Mouse (Mus musculus) thymus, adult 2 months (tissue): ENCODE data around the gene Gm815. TPM values are rescaled to one million over a fixed set of nuclear protein-coding genes. Genes with fewer than 3 reads are reported as not detected.

Source experiments
- DNase-seq: peaks from one replicate; pipeline ENCODE4 v3.0.0; 2021
- H3K27ac ChIP-seq: fragments of 200-500 bp; 2 replicates; pipeline ENCODE4 v1.5.1; 2012; ENCODE audit warnings: low read length, control low read depth; ENCODE audit not compliant: control insufficient read depth, insufficient read depth
- H3K27me3 ChIP-seq: fragments of 200-500 bp; 2 replicates; pipeline ENCODE4 v1.6.1; 2012; ENCODE audit warnings: mild to moderate bottlenecking, low read length, moderate library complexity, mixed read lengths; ENCODE audit not compliant: control insufficient read depth, insufficient read depth
- H3K36me3 ChIP-seq: fragments of 200-500 bp; 2 replicates; pipeline ENCODE4 v1.6.1; 2012; ENCODE audit warnings: mild to moderate bottlenecking, low read length, moderate library complexity; ENCODE audit not compliant: control insufficient read depth, insufficient read depth
- H3K4me1 ChIP-seq: fragments of 200-500 bp; replicated peaks from 2 replicates; pipeline ENCODE4 v1.6.1; 2012; ENCODE audit warnings: low read length; ENCODE audit not compliant: control insufficient read depth, insufficient read depth
- H3K4me3 ChIP-seq: fragments of 200-500 bp; 2 replicates; pipeline ENCODE4 v1.5.1; 2012; ENCODE audit warnings: mild to moderate bottlenecking, low read length, control low read depth, moderate library complexity; ENCODE audit not compliant: control insufficient read depth, insufficient read depth
- CTCF ChIP-seq: fragments of 200-500 bp; IDR thresholded peaks from 2 replicates; pipeline ENCODE4 v1.5.1; 2012; ENCODE audit warnings: mild to moderate bottlenecking, control low read depth, low read length, moderate library complexity, borderline replicate concordance; ENCODE audit not compliant: control insufficient read depth, poor library complexity, insufficient read depth; ENCODE audit errors: extremely low read depth
- POLR2A ChIP-seq: fragments of 200-500 bp; IDR thresholded peaks from 2 replicates; pipeline ENCODE4 v1.6.1; 2012; ENCODE audit warnings: mild to moderate bottlenecking, low read length, control low read depth, moderate library complexity; ENCODE audit not compliant: control insufficient read depth, poor library complexity, insufficient read depth; ENCODE audit errors: extremely low read depth
- WGBS: fragments of 180-500 bp; shearing (Covaris S2); methylation state at CpG from one replicate; pipeline ENCODE4 v1.1.7; 2018; 5-methylcytosine and 5-hydroxymethylcytosine counted together
- polyA plus RNA-seq: library from polyadenylated mRNA; depleted of rRNA; stranded (reverse); fragments of >200 nt; gene quantifications from 2 replicates; pipeline ENCODE4 v1.2.3, GENCODE M21; 2012

Gene Gm815
- polyA plus RNA-seq, 1 experiment, result not detected

- Histone ChIP-seq H3K4me3 (no peak overlapping the region), H3K36me3 (no peaks in the 10 kb centered on the region), H3K27ac (no peak overlapping the region), H3K4me1 (no peaks in the 10 kb centered on the region), H3K27me3 (no peaks in the 10 kb centered on the region)
- TF ChIP-seq CTCF (no peak), POLR2A (no peak)
- no peak for DNase-seq
- WGBS, result 96% methylated on average over 15 of the region's 15 CpGs
These were observed 20.5 kb upstream of the Gm815 start for GRCm38 (mm10) chr19:26864975-26865690.

GRCm38 (mm10) chr19:26865736-26866135 lies 19.9 kb upstream of the Gm815 start:
- 96% methylated on average over 7 of the region's 7 CpGs for WGBS

GRCm38 (mm10) chr19:26869591-26869990 lies 16.1 kb upstream of the Gm815 start:
- TF ChIP-seq POLR2A, result no peak
- TF ChIP-seq CTCF, result no peak

More at GRCm38 (mm10) chr19:26865736-26866135, 19.9 kb upstream of the Gm815 start:
- TF ChIP-seq CTCF, result no peak
- TF ChIP-seq POLR2A, result no peak
- Histone ChIP-seq H3K4me3 (no peak overlapping the region), H3K4me1 (no peaks in the 10 kb centered on the region), H3K27ac (no peak overlapping the region), H3K36me3 (no peaks in the 10 kb centered on the region), H3K27me3 (no peaks in the 10 kb centered on the region)
- no peak for DNase-seq

GRCm38 (mm10) chr19:26870280-26870679 lies 15.4 kb upstream of the Gm815 start:
- WGBS, result 96% methylated on average over 7 of the region's 7 CpGs
- no peaks in the 10 kb centered on the region for H3K36me3 ChIP-seq
- TF ChIP-seq POLR2A (no peak), CTCF (no peak)
- H3K27me3 ChIP-seq, result no peaks in the 10 kb centered on the region
- no peak overlapping the region for H3K27ac ChIP-seq
- H3K4me3 ChIP-seq, result no peak overlapping the region
- no peak for DNase-seq
- H3K4me1 ChIP-seq, result no peaks in the 10 kb centered on the region

More at GRCm38 (mm10) chr19:26869591-26869990, 16.1 kb upstream of the Gm815 start:
- 84% methylated on average over 3 of the region's 3 CpGs for WGBS
- no peak for DNase-seq
- Histone ChIP-seq H3K36me3 (no peaks in the 10 kb centered on the region), H3K27ac (no peak overlapping the region), H3K4me1 (no peaks in the 10 kb centered on the region), H3K4me3 (no peak overlapping the region), H3K27me3 (no peaks in the 10 kb centered on the region)

- TF ChIP-seq POLR2A, result no peak
- TF ChIP-seq CTCF, result no peak
- no peaks in the 10 kb centered on the region for H3K36me3 ChIP-seq
- no peaks in the 10 kb centered on the region for H3K27me3 ChIP-seq
- H3K27ac ChIP-seq, result no peak overlapping the region
- WGBS, result 37% methylated on average over 3 of the region's 3 CpGs
- no peak overlapping the region for H3K4me3 ChIP-seq
- DNase-seq, result no peak
- no peaks in the 10 kb centered on the region for H3K4me1 ChIP-seq
These were observed 14.6 kb upstream of the Gm815 start for GRCm38 (mm10) chr19:26871096-26871495.

- Histone ChIP-seq H3K4me3 (no peak overlapping the region), H3K4me1 (no peaks in the 10 kb centered on the region), H3K27ac (no peak overlapping the region), H3K27me3 (no peaks in the 10 kb centered on the region), H3K36me3 (no peaks in the 10 kb centered on the region)
- no peak for DNase-seq
- TF ChIP-seq CTCF (no peak), POLR2A (no peak)
- 96% methylated on average over 6 of the region's 6 CpGs for WGBS
These were observed 12.8 kb upstream of the Gm815 start for GRCm38 (mm10) chr19:26872886-26873285.
